Mouse (Mus musculus) hindbrain, embryonic 14.5 days (tissue): ENCODE measurements around the gene Eif4g3. TPM values are rescaled to one million over a fixed set of nuclear protein-coding genes. Genes with fewer than 3 reads are reported as not detected.

Experiments
- ATAC-seq: fragments of 200-750 bp; cut with Nextera tagmentation; 2 replicates; pipeline ENCODE4 v1.8.0; 2017; ENCODE audit warnings: moderate number of reproducible peaks, mild to moderate bottlenecking, moderate TSS enrichment, moderate library complexity; ENCODE audit not compliant: low FRiP score
- DNase-seq: peaks from one replicate; pipeline ENCODE4 v3.0.0-alpha.2; 2015; ENCODE audit warnings: low spot score
- H3K27ac ChIP-seq: fragments of 300-500 bp; sonication (generic); 2 replicates; pipeline ENCODE4 v1.5.1; 2014; ENCODE audit warnings: mild to moderate bottlenecking, moderate library complexity
- H3K27me3 ChIP-seq: fragments of 300-500 bp; sonication (generic); 2 replicates; pipeline ENCODE4 v1.6.1; 2014; ENCODE audit warnings: mild to moderate bottlenecking, low read length, mixed read lengths; ENCODE audit not compliant: control insufficient read depth, insufficient read depth
- H3K36me3 ChIP-seq: fragments of 300-500 bp; sonication (generic); replicated peaks from 2 replicates; pipeline ENCODE4 v1.6.1; 2014; ENCODE audit not compliant: control insufficient read depth, insufficient read depth
- H3K4me1 ChIP-seq: fragments of 300-500 bp; sonication (generic); replicated peaks from 2 replicates; pipeline ENCODE4 v1.6.1; 2014; ENCODE audit warnings: antibody characterized with exemption, low read length, mixed read lengths; ENCODE audit not compliant: control insufficient read depth, insufficient read depth
- H3K4me2 ChIP-seq: fragments of 300-500 bp; sonication (generic); replicated peaks from 2 replicates; pipeline ENCODE4 v1.6.1; 2014; ENCODE audit warnings: mild to moderate bottlenecking, moderate library complexity
- H3K4me3 ChIP-seq: fragments of 300-500 bp; sonication (generic); replicated peaks from 2 replicates; pipeline ENCODE4 v1.5.1; 2014; ENCODE audit warnings: mild to moderate bottlenecking, low read length
- H3K9ac ChIP-seq: fragments of 300-500 bp; sonication (generic); 2 replicates; pipeline ENCODE4 v1.6.1; 2014
- H3K9me3 ChIP-seq: fragments of 300-500 bp; sonication (generic); 2 replicates; pipeline ENCODE4 v1.6.1; 2016; ENCODE audit warnings: low read length; ENCODE audit not compliant: control insufficient read depth
- WGBS: fragments of 180-500 bp; shearing (Covaris S2); extraction: QIAGEN DNeasy Blood & Tissue Kit; methylation state at CpG from one replicate; pipeline ENCODE4 v1.1.7; 2014; 5-methylcytosine and 5-hydroxymethylcytosine counted together
- polyA plus RNA-seq: library from polyadenylated mRNA; unstranded; fragments of >200 nt; fragmentation: Nextera tagmentation; extraction: Ambion mirVana; gene quantifications from 2 replicates; pipeline ENCODE4 v1.2.1, GENCODE M21; 2014

Gene Eif4g3
- polyA plus RNA-seq, 1 experiment from 2014 or later = 65.3 TPM

DNA sequence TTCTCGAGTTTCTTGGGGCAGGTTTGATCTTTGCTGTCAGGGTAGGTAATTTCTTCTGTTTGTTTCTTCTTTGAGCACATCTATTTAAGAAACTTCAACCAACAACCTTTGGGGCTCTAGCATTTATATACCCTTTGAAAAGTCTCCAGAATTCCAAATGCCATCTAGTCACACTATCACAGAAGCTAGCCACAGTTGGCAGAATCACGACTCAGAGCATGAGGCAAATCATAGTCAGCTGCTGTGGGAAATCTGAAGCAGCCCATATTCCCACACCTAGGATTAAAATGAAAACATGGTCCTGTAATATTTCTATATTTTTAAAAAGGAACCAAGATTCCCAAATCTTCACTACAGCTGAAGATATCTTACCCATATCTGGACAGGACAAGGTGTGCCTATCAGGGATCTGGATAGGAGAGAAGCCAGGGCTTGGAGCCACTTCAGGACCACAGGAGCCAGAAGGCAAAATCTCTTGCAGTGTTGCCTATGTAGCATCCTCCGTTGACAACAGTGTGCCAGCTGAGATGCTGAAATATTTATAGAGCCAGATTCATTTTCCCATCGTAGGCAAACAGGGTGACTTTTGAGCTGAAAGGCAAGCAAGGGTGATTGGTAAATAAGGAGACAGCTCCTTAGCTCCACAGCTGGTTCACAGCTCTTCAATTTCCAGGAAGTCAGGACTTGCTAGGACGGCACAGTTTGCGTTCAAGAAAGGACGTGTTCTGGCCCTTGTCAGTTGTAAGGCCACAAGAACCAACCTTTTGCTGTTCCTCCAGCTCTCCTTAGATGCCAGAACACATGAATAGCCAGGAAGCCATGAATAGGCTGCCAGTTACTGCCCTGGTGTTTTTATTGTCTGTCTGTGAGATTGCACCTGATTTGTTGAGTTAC lies 70.8 kb downstream of the Eif4g3 start:
- H3K36me3 ChIP-seq = peaks cover 6% of the 10 kb centered on the region; the same call in 1 of the 2 replicates
- no peaks in the 10 kb centered on the region for H3K4me1 ChIP-seq
- DNase-seq (no peak), ATAC-seq (no peak)
- H3K27me3 ChIP-seq = no peaks in the 10 kb centered on the region
- no peak overlapping the region for H3K27ac ChIP-seq
- 83% methylated on average over 7 of the region's 7 CpGs for WGBS
- no peak overlapping the region for H3K4me3 ChIP-seq
- no peaks in the 10 kb centered on the region for H3K9me3 ChIP-seq
- no peak overlapping the region for H3K9ac ChIP-seq
- no peak overlapping the region for H3K4me2 ChIP-seq

DNA sequence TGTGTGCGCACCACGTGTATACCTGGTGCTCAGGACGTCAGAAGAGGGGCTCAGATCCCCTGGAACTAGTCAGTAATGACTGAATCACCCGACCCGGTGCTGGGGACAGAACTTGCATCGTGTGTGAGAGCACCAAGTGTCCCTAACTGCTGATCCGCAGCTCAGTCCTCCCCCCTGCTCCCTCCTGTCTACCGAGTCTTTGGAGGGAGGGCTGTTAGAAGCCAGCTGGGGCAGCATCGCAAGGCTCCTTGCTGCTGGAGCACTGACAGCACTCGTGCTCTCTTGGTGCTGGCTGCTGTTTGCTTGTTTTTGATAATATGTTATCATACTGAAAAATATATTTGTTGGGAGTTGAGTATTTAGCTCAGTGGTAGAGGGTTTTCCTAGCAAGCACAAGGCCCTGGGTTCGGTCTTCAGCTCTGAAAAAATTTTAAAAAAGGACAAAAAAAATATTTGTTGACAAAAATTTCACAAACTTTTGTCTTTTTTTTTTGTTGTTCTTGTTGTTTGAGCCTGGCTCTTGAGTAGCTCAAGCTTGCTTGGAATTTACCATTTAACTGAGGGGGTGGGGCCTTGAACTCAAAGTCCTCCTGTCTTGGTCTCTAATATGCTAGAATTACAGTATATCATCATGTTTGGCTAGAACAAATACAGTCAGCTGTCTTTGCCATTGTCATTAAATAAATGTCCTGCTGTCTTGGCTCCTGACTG lies 72.2 kb downstream of the Eif4g3 start:
- Histone ChIP-seq H3K9ac (no peak overlapping the region), H3K36me3 (peaks cover 13% of the 10 kb centered on the region; the same call in 1 of the 2 replicates), H3K27me3 (no peaks in the 10 kb centered on the region), H3K4me3 (no peak overlapping the region), H3K27ac (no peak overlapping the region), H3K4me2 (no peak overlapping the region), H3K9me3 (no peaks in the 10 kb centered on the region), H3K4me1 (no peaks in the 10 kb centered on the region)
- no peak for ATAC-seq
- WGBS = 83% methylated on average over 11 of the region's 11 CpGs
- no peak for DNase-seq

DNA sequence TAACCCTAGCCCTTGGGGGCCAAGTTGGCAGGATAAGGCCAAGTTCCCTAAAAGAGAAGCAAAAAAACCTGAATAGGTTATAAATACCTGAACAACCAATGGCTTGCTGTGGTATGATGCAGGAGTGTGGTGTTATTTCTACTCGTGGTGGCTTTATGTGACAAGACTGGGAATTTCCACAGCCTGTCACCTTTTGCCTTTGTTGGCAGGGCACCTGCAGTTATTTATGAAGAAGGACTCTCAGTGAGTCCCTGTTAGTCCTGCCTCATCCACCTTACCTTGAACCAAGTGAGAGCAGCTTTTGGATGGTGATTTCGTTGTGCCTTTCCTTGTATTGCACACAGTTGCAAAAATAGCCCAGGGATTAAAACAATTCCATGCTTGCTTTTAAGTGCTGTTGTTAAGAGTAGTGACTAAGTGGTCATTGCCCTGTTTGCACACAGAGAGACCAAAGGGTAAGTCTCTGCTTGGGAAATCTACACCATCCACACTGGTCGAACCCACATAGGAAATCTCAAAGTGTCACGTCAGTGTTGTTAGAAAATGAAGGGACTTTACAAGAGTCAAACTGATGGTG lies 72.9 kb downstream of the Eif4g3 start:
- ATAC-seq (no peak), DNase-seq (no peak)
- H3K9ac ChIP-seq = no peak overlapping the region
- no peaks in the 10 kb centered on the region for H3K4me1 ChIP-seq
- peaks cover 17% of the 10 kb centered on the region; the same call in 1 of the 2 replicates for H3K36me3 ChIP-seq
- H3K9me3 ChIP-seq = no peaks in the 10 kb centered on the region
- no peak overlapping the region for H3K27ac ChIP-seq
- no peaks in the 10 kb centered on the region for H3K27me3 ChIP-seq
- H3K4me3 ChIP-seq = no peak overlapping the region
- WGBS = 94% methylated on average over 4 of the region's 4 CpGs
- H3K4me2 ChIP-seq = no peak overlapping the region

DNA sequence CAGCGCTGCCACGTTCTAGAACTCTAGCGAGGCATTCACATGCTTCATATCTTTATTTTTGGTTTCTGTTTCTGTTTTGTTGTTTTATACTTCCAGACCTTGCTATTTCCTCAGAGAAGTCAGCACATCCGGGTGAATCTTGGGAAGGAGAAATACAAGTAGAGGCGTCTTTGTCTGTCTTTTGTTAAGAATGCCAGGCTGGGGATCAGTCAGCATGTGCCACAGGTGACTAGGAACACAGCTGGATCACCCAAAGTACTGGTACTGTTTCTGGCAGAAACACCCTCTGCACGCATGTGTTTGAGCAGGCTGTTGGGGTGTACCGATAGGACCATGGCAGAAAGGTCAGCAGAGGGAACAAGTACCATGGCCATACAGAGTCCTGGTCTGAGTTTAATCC lies 73.6 kb downstream of the Eif4g3 start:
- no peak overlapping the region for H3K27ac ChIP-seq
- 94% methylated on average over 7 of the region's 7 CpGs for WGBS
- no peak for DNase-seq
- ATAC-seq = no peak
- H3K36me3 ChIP-seq = peaks cover 17% of the 10 kb centered on the region; the same call in 1 of the 2 replicates
- H3K9ac ChIP-seq = no peak overlapping the region
- no peaks in the 10 kb centered on the region for H3K4me1 ChIP-seq
- no peaks in the 10 kb centered on the region for H3K9me3 ChIP-seq
- H3K4me3 ChIP-seq = no peak overlapping the region
- H3K4me2 ChIP-seq = no peak overlapping the region
- H3K27me3 ChIP-seq = no peaks in the 10 kb centered on the region

DNA sequence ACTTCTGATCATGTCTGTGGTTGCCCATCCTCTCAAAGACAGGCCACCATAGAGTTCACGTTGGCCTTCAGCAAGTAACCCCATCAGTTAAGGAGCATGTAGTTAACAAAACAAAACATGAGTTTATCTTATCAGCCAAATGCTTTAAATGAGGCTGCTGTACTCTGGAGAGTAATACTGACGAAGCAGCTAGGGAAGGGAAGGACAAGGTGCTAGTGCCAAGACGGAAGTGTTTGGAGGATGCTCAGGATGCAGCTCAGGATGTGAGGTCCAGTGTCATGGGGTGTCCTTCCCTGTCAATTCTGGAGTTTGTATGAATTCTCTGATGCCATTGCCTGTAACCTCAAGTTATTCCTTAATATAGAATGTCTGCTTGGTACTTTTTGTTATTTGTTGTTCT lies 75.0 kb downstream of the Eif4g3 start:
- Histone ChIP-seq H3K9me3 (no peaks in the 10 kb centered on the region), H3K4me3 (no peak overlapping the region), H3K36me3 (0 out of 2 replicates have a peak, but pooled peaks cover 11% of the 10 kb centered on the region), H3K4me2 (no peak overlapping the region), H3K9ac (no peak overlapping the region), H3K27ac (no peak overlapping the region), H3K27me3 (no peaks in the 10 kb centered on the region), H3K4me1 (no peaks in the 10 kb centered on the region)
- WGBS = 88% methylated on average over 3 of the region's 3 CpGs
- DNase-seq = no peak
- no peak for ATAC-seq

DNA sequence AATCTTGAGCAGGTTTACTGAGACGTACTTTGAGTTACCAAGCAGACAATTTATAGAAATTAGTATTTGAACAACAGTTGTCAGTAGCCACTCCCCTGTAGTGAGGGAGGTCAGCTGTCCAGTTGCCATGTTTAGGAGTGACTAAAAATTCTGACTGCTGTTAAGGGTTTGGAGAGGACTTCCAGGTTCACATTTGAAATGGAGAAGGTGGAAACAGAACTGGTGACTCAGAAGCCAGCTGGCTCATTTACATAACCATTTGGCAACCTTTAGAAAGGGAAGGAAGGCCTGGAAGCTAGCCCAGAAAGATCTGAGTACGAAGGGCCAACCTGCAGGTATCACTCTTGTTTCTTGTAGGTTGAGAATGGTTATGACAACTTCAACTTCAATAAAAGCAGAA lies 75.8 kb downstream of the Eif4g3 start:
- DNase-seq (no peak), ATAC-seq (no peak)
- H3K27me3 ChIP-seq = no peaks in the 10 kb centered on the region
- 72% methylated on average over 2 of the region's 2 CpGs for WGBS
- 0 out of 2 replicates have a peak, but pooled peaks cover 2% of the 10 kb centered on the region for H3K4me1 ChIP-seq
- H3K9ac ChIP-seq = no peak overlapping the region
- H3K36me3 ChIP-seq = 0 out of 2 replicates have a peak, but pooled peaks cover 11% of the 10 kb centered on the region
- no peak overlapping the region for H3K4me3 ChIP-seq
- H3K9me3 ChIP-seq = no peaks in the 10 kb centered on the region
- no peak overlapping the region for H3K4me2 ChIP-seq
- H3K27ac ChIP-seq = no peak overlapping the region

DNA sequence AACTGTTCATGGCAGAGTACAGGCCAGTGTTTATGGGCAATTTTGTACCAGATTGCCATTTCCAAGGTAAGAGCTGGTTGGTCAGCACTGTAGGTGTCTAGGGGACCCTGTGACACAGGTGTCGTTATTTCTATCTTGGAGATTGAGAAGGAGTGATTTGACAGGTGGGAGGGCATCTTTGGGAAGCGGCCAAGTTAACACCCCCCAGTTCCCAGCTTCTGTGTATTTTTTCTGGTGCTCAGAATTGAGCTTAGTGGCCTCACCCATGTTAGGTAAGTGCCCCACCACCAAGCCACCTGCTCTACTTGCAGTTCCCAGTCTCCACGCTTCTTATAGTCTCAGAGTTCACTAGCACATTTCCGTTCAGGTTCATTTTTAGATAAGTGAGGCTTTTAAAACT lies 76.5 kb downstream of the Eif4g3 start:
- 93% methylated on average over 4 of the region's 4 CpGs for WGBS
- no peak for ATAC-seq
- H3K9me3 ChIP-seq = no peaks in the 10 kb centered on the region

DNA sequence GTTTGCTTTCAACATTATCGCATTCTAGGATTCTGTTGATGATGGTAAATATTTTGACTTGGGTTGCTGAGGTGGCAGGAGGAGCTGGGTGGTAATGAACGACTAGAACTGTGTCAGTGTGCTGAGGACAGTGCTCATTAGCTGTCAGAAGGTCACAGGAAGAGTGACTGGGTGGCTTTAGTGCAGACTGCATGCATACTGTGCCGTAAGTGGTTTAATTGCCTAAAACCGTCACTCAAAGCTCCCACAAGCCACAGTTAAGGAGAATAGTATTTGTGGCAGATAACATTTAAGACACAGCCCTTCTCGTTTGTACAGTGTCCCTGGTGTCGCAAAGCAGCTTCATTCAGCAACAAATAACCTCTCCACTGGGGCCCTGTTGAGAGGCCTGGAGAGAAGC lies 78.7 kb downstream of the Eif4g3 start:
- Histone ChIP-seq H3K9ac (no peak overlapping the region), H3K4me3 (no peak overlapping the region), H3K4me2 (no peak overlapping the region), H3K4me1 (0 out of 2 replicates have a peak, but pooled peaks cover 4% of the 10 kb centered on the region), H3K36me3 (peaks cover 11% of the 10 kb centered on the region; the same call in 1 of the 2 replicates), H3K27ac (no peak overlapping the region), H3K27me3 (no peaks in the 10 kb centered on the region), H3K9me3 (no peaks in the 10 kb centered on the region)
- ATAC-seq (no peak), DNase-seq (no peak)
- 66% methylated on average over 6 of the region's 6 CpGs for WGBS

More for the DNA sequence above, 76.5 kb downstream of the Eif4g3 start:
- Histone ChIP-seq H3K4me3 (no peak overlapping the region), H3K4me1 (0 out of 2 replicates have a peak, but pooled peaks cover 4% of the 10 kb centered on the region), H3K36me3 (0 out of 2 replicates have a peak, but pooled peaks cover 11% of the 10 kb centered on the region), H3K27me3 (no peaks in the 10 kb centered on the region), H3K9ac (no peak overlapping the region), H3K4me2 (no peak overlapping the region), H3K27ac (no peak overlapping the region)
- DNase-seq = no peak

DNA sequence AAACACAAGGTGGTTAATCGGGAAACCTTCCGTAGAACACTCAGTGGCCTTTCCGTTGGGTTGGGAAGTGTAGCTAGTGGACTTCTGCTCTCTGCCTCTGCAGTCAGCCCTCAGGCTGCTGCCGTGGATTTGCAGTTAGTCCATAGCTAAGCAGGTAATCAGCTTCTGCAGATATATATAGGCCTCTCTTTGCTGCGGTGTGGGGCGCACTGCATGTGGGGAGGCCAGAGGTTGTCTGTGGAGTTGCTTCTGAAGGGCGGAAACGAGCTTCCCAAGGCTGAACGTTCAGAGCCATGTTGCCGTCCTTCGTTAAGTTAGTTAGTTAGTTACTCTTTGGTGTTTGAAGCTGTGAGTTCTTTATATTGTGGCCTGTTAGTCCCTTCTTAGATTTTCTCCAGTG lies 80.3 kb downstream of the Eif4g3 start:
- DNase-seq = no peak
- H3K4me1 ChIP-seq = 0 out of 2 replicates have a peak, but pooled peaks cover 4% of the 10 kb centered on the region
- H3K27me3 ChIP-seq = no peaks in the 10 kb centered on the region
- WGBS = 91% methylated on average over 11 of the region's 11 CpGs
- H3K9me3 ChIP-seq = no peaks in the 10 kb centered on the region
- H3K4me3 ChIP-seq = no peak overlapping the region
- no peak overlapping the region for H3K9ac ChIP-seq
- no peak for ATAC-seq
- H3K27ac ChIP-seq = no peak overlapping the region; the same call in 1 of the 2 replicates
- H3K36me3 ChIP-seq = peaks cover 11% of the 10 kb centered on the region; the same call in 1 of the 2 replicates
- no peak overlapping the region for H3K4me2 ChIP-seq
